In the genomic region with DNA sequence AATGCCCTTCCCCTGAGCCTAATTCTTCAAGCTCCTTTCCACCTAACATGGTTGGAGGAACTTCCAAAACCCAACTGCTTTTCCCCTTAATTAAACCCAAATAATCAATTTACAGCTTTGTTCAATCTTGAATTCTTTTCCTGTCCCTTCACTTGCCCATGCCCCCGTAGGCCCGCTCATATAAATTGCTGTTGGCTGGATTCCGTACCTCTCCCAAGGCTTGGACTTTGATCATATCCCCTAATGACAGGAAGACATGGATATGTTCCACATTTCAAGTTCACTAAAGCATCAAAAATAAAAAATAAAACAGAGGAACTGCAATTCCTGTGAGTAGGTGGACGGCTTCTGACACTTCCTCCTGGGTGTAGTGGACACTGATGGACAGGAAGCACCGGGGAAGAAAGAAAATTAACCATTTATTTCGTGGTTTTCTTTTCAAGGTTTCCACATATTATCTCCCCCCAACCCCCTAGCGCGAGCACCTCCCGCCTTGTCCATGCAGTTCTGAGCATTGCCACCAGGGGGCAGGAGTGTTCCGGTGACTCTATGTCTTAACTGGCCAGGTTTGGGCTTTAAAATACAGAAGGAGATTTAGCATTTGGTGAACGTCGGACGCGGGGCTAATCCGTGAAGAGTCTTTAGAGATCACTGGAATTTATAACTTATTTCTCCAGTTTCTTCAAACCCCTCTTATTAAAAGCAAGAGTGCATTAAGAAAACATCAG, we compare ENCODE assay signal across 8 mouse cellular contexts. TPM values are rescaled to one million over a fixed set of nuclear protein-coding genes. Genes with fewer than 3 reads are reported as not detected.
DNase-seq lines count a peak whose midpoint lies in the region; ATAC-seq and TF ChIP-seq lines count a peak whose summit lies in the region.

No protein-coding gene starts in this region.

- no peak overlapping the region for H3K9ac ChIP-seq in embryonic facial prominence, embryonic 11.5 days (replicated peaks; ENCODE audit: low read length)
- no peak overlapping the region for H3K9ac ChIP-seq in kidney, embryonic 16.5 days (replicated peaks; ENCODE audit: low read length)
- H3K9ac ChIP-seq in liver, embryonic 11.5 days (ENCODE audit: low read depth, low read length), result no peak overlapping the region

- peak; percentile 83 for DNase-seq in A20 (ENCODE audit: low read depth, low spot score)
- peak; percentile 93 for DNase-seq in adrenal gland, postnatal 14 days
- DNase-seq in embryonic facial prominence, embryonic 11.5 days (ENCODE audit: low spot score), result peak; percentile 86
- peak; percentile 86 for DNase-seq in heart, embryonic 10.5 days (ENCODE audit: low spot score)
- peak; percentile 84 for DNase-seq in liver, embryonic 11.5 days (ENCODE audit: low spot score)
- DNase-seq in thymus, adult 2 months, result peak; percentile 90

- H3K9me3 ChIP-seq in embryonic facial prominence, embryonic 11.5 days (replicated peaks; ENCODE audit: control insufficient read depth, low read length), result no peaks in the 10 kb centered on the region
- H3K9me3 ChIP-seq in heart, embryonic 10.5 days, result no peaks in the 10 kb centered on the region
- no peaks in the 10 kb centered on the region for H3K9me3 ChIP-seq in kidney, embryonic 16.5 days (ENCODE audit: low read length)
- H3K9me3 ChIP-seq in liver, embryonic 11.5 days (ENCODE audit: control insufficient read depth, low read length), result no peaks in the 10 kb centered on the region

- no peak for TF ChIP-seq POLR2A in thymus, adult 2 months (IDR thresholded peaks at IDR 0.05; ENCODE audit: control insufficient read depth, extremely low read depth, insufficient read depth, low read length, poor library complexity)

- H3K4me1 ChIP-seq in embryonic facial prominence, embryonic 11.5 days (ENCODE audit: control insufficient read depth, insufficient read depth, low read length), result no peaks in the 10 kb centered on the region
- H3K4me1 ChIP-seq in heart, embryonic 10.5 days, result peaks cover 10% of the 10 kb centered on the region
- no peaks in the 10 kb centered on the region for H3K4me1 ChIP-seq in kidney, embryonic 16.5 days (ENCODE audit: insufficient read depth, low read length)
- H3K4me1 ChIP-seq in liver, embryonic 11.5 days (replicated peaks; ENCODE audit: control insufficient read depth, insufficient read depth, low read length), result peaks cover 5% of the 10 kb centered on the region; the same call in 1 of the 2 replicates
- peaks cover 18% of the 10 kb centered on the region for H3K4me1 ChIP-seq in thymus, adult 2 months (replicated peaks; ENCODE audit: control insufficient read depth, insufficient read depth, low read length)

- H3K4me3 ChIP-seq in embryonic facial prominence, embryonic 11.5 days (ENCODE audit: low read depth, low read length), result no peak overlapping the region
- no peak overlapping the region for H3K4me3 ChIP-seq in heart, embryonic 10.5 days
- no peak overlapping the region for H3K4me3 ChIP-seq in kidney, embryonic 16.5 days (ENCODE audit: low read length)
- no peak overlapping the region for H3K4me3 ChIP-seq in liver, embryonic 11.5 days (ENCODE audit: low read depth, low read length)
- H3K4me3 ChIP-seq in thymus, adult 2 months (ENCODE audit: control insufficient read depth, insufficient read depth, low read length), result no peak overlapping the region

- peak; percentile 86 for TF ChIP-seq CTCF in thymus, adult 2 months (IDR thresholded peaks at IDR 0.05; ENCODE audit: borderline replicate concordance, control insufficient read depth, extremely low read depth, insufficient read depth, low read length, poor library complexity)

- H3K27me3 ChIP-seq in embryonic facial prominence, embryonic 11.5 days (ENCODE audit: control insufficient read depth, insufficient read depth, low read length), result no peaks in the 10 kb centered on the region
- H3K27me3 ChIP-seq in heart, embryonic 10.5 days (ENCODE audit: insufficient read depth, poor library complexity, severe bottlenecking), result no peaks in the 10 kb centered on the region
- H3K27me3 ChIP-seq in kidney, embryonic 16.5 days (ENCODE audit: insufficient read depth, low read length), result no peaks in the 10 kb centered on the region
- no peaks in the 10 kb centered on the region for H3K27me3 ChIP-seq in liver, embryonic 11.5 days (replicated peaks; ENCODE audit: control insufficient read depth, insufficient read depth, low read length)
- no peaks in the 10 kb centered on the region for H3K27me3 ChIP-seq in thymus, adult 2 months (ENCODE audit: control insufficient read depth, insufficient read depth, low read length)

- H3K4me2 ChIP-seq in embryonic facial prominence, embryonic 11.5 days (ENCODE audit: low read depth, low read length), result no peak overlapping the region
- peak overlapping the region; percentile 28; the same call in 1 of the 2 replicates for H3K4me2 ChIP-seq in kidney, embryonic 16.5 days (replicated peaks; ENCODE audit: low read depth, low read length)
- peak overlapping the region; percentile 30 for H3K4me2 ChIP-seq in liver, embryonic 11.5 days

- WGBS in embryonic facial prominence, embryonic 11.5 days, result 14% methylated on average over 15 of the region's 15 CpGs
- WGBS in heart, embryonic 10.5 days, result 18% methylated on average over 15 of the region's 15 CpGs
- 14% methylated on average over 15 of the region's 15 CpGs for WGBS in kidney, embryonic 16.5 days
- 18% methylated on average over 15 of the region's 15 CpGs for WGBS in liver, embryonic 11.5 days
- WGBS in thymus, adult 2 months, result 23% methylated on average over 15 of the region's 15 CpGs

- H3K27ac ChIP-seq in embryonic facial prominence, embryonic 11.5 days (replicated peaks; ENCODE audit: low read depth, low read length), result no peak overlapping the region
- no peak overlapping the region for H3K27ac ChIP-seq in heart, embryonic 10.5 days
- no peak overlapping the region; the same call in 1 of the 2 replicates for H3K27ac ChIP-seq in kidney, embryonic 16.5 days (ENCODE audit: low read length)
- no peak overlapping the region for H3K27ac ChIP-seq in liver, embryonic 11.5 days (ENCODE audit: low read depth, low read length)
- H3K27ac ChIP-seq in thymus, adult 2 months (ENCODE audit: control insufficient read depth, insufficient read depth, low read length), result no peak overlapping the region

- no peaks in the 10 kb centered on the region for H3K36me3 ChIP-seq in embryonic facial prominence, embryonic 11.5 days (replicated peaks; ENCODE audit: control insufficient read depth, insufficient read depth, low read depth, low read length)
- peaks cover 8% of the 10 kb centered on the region for H3K36me3 ChIP-seq in heart, embryonic 10.5 days
- 0 out of 2 replicates have a peak, but pooled peaks cover 4% of the 10 kb centered on the region for H3K36me3 ChIP-seq in kidney, embryonic 16.5 days (ENCODE audit: insufficient read depth, low read length)
- no peaks in the 10 kb centered on the region for H3K36me3 ChIP-seq in liver, embryonic 11.5 days (ENCODE audit: control insufficient read depth, insufficient read depth, low read length)
- H3K36me3 ChIP-seq in thymus, adult 2 months (ENCODE audit: control insufficient read depth, insufficient read depth, low read length), result no peaks in the 10 kb centered on the region

- ATAC-seq in embryonic facial prominence, embryonic 11.5 days (replicated peaks; ENCODE audit: insufficient number of reproducible peaks, low FRiP score, low TSS enrichment, low read depth), result no peak
- ATAC-seq in kidney, embryonic 16.5 days (ENCODE audit: low FRiP score, low TSS enrichment), result peak; percentile 16
- ATAC-seq in liver, embryonic 11.5 days (replicated peaks; ENCODE audit: low FRiP score), result no peak
- ATAC-seq in neutrophil, adult 5-6 weeks (ENCODE audit: extremely low read depth, insufficient number of reproducible peaks, low FRiP score, poor library complexity, severe bottlenecking), result peak; percentile 60; the same call in 1 of the 2 replicates

RNA-seq across cellular contexts. Expression of a gene that starts 15.5 kb away (rescaled TPM):
- 9.9 and 11.3 TPM in 2 replicates for total RNA-seq in adrenal gland, postnatal 14 days (2021)
- polyA plus RNA-seq in embryonic facial prominence, embryonic 11.5 days (2014; fragmentation: Nextera tagmentation; extraction: Ambion mirVana), result 46.1 and 46.5 TPM in 2 replicates
- 25.5 and 25.9 TPM in 2 replicates for polyA plus RNA-seq in heart, embryonic 10.5 days (2016; fragmentation: Nextera tagmentation; extraction: Ambion mirVana)
- 42.6 and 44.5 TPM in 2 replicates for polyA plus RNA-seq in kidney, embryonic 16.5 days (2015; fragmentation: Nextera tagmentation; extraction: Ambion mirVana)
- 14.3 and 14.7 TPM in 2 replicates for polyA plus RNA-seq in liver, embryonic 11.5 days (2014; fragmentation: Nextera tagmentation; extraction: Ambion mirVana)
- total RNA-seq in neutrophil, adult 5-6 weeks (2017), result 59.0 and 64.6 TPM in 2 replicates
- polyA plus RNA-seq in thymus, adult 2 months (2012; rRNA removed), result 21.4 and 21.7 TPM in 2 replicates

RNA-seq across cellular contexts. Expression of a gene that starts 15.6 kb away (rescaled TPM):
- total RNA-seq in adrenal gland, postnatal 14 days (2021), result 36.8 and 37.7 TPM in 2 replicates
- polyA plus RNA-seq in embryonic facial prominence, embryonic 11.5 days (2014; fragmentation: Nextera tagmentation; extraction: Ambion mirVana), result 168 TPM in 2 replicates
- polyA plus RNA-seq in heart, embryonic 10.5 days (2016; fragmentation: Nextera tagmentation; extraction: Ambion mirVana), result 87.2 and 102 TPM in 2 replicates
- polyA plus RNA-seq in kidney, embryonic 16.5 days (2015; fragmentation: Nextera tagmentation; extraction: Ambion mirVana), result 130 and 136 TPM in 2 replicates
- 57.1 and 63.0 TPM in 2 replicates for polyA plus RNA-seq in liver, embryonic 11.5 days (2014; fragmentation: Nextera tagmentation; extraction: Ambion mirVana)
- 65.8 and 67.4 TPM in 2 replicates for total RNA-seq in neutrophil, adult 5-6 weeks (2017)
- polyA plus RNA-seq in thymus, adult 2 months (2012; rRNA removed), result 81.6 and 89.5 TPM in 2 replicates

RNA-seq across cellular contexts. Expression of a gene that starts 36.0 kb away (rescaled TPM):
- 58.2 and 64.3 TPM in 2 replicates for total RNA-seq in adrenal gland, postnatal 14 days (2021)
- 41.6 and 42.6 TPM in 2 replicates for polyA plus RNA-seq in embryonic facial prominence, embryonic 11.5 days (2014; fragmentation: Nextera tagmentation; extraction: Ambion mirVana)
- polyA plus RNA-seq in heart, embryonic 10.5 days (2016; fragmentation: Nextera tagmentation; extraction: Ambion mirVana), result 32.5 and 32.8 TPM in 2 replicates
- 38.2 and 40.3 TPM in 2 replicates for polyA plus RNA-seq in kidney, embryonic 16.5 days (2015; fragmentation: Nextera tagmentation; extraction: Ambion mirVana)
- polyA plus RNA-seq in liver, embryonic 11.5 days (2014; fragmentation: Nextera tagmentation; extraction: Ambion mirVana), result 30.0 and 32.9 TPM in 2 replicates
- 114 and 128 TPM in 2 replicates for total RNA-seq in neutrophil, adult 5-6 weeks (2017)
- polyA plus RNA-seq in thymus, adult 2 months (2012; rRNA removed), result 35.3 and 40.8 TPM in 2 replicates

RNA-seq across cellular contexts. Expression of a gene that starts 50.3 kb away (rescaled TPM):
- total RNA-seq in adrenal gland, postnatal 14 days (2021), result 8.0 and 17.4 TPM in 2 replicates
- polyA plus RNA-seq in embryonic facial prominence, embryonic 11.5 days (2014; fragmentation: Nextera tagmentation; extraction: Ambion mirVana), result 9.5 and 10.3 TPM in 2 replicates
- polyA plus RNA-seq in heart, embryonic 10.5 days (2016; fragmentation: Nextera tagmentation; extraction: Ambion mirVana), result 5.6 and 10.5 TPM in 2 replicates
- 18.1 and 22.2 TPM in 2 replicates for polyA plus RNA-seq in kidney, embryonic 16.5 days (2015; fragmentation: Nextera tagmentation; extraction: Ambion mirVana)
- 34.4 and 35.4 TPM in 2 replicates for polyA plus RNA-seq in liver, embryonic 11.5 days (2014; fragmentation: Nextera tagmentation; extraction: Ambion mirVana)
- total RNA-seq in neutrophil, adult 5-6 weeks (2017), result 142 and 149 TPM in 2 replicates
- polyA plus RNA-seq in thymus, adult 2 months (2012; rRNA removed), result 148 and 157 TPM in 2 replicates

Comparison
In these comparisons a context has a peak if more than half of its experiments do, and no peak if none do; other contexts are left out.
1. ATAC-seq: peak in kidney, embryonic 16.5 days (single experiment) and neutrophil, adult 5-6 weeks (single experiment); none in embryonic facial prominence, embryonic 11.5 days (single experiment) and liver, embryonic 11.5 days (single experiment).
2. Peak in every context shown above with its lines, with median percentiles within 50 percentile points of each other: DNase-seq.